ENCODE assay signal across 20 mouse cellular contexts in genomic region chr9:40711654-40712053, GRCm38 (mm10). TPM values are rescaled to one million over a fixed set of nuclear protein-coding genes. Genes with fewer than 3 reads are reported as not detected.
DNase-seq lines count a peak whose midpoint lies in the region; ATAC-seq and TF ChIP-seq lines count a peak whose summit lies in the region.
"Had no signal": no experiment of that assay in that cellular context is flagged by ENCODE, and none has a peak within 500 bp of the region (broad histone marks: within the 10 kb centered on the region; RNA-seq: fewer than 3 reads in every experiment).

No protein-coding gene starts in this region.

- intact Hi-C loops in heart, postnatal 36 days (cut with DNase I) = no loop called here

- 44% methylated on average over 4 of the region's 4 CpGs for WGBS in heart, embryonic 15.5 days
- WGBS in intestine, embryonic 15.5 days = 38% methylated on average over 4 of the region's 4 CpGs
- WGBS in liver, embryonic 14.5 days (ENCODE audit: insufficient replicate concordance) = 51% methylated on average over 4 of the region's 4 CpGs

- H3K9me3 ChIP-seq in heart, embryonic 15.5 days (replicated peaks) = no peaks in the 10 kb centered on the region
- no peaks in the 10 kb centered on the region for H3K9me3 ChIP-seq in intestine, embryonic 15.5 days
- H3K9me3 ChIP-seq in liver, embryonic 14.5 days (ENCODE audit: control insufficient read depth, low read length) = no peaks in the 10 kb centered on the region
- H3K9me3 ChIP-seq: hindbrain, embryonic 15.5 days; limb, embryonic 12.5 days; lung, embryonic 15.5 days had no signal

- H3K4me2 ChIP-seq in heart, embryonic 15.5 days = no peak overlapping the region
- H3K4me2 ChIP-seq in intestine, embryonic 15.5 days (replicated peaks) = no peak overlapping the region
- no peak overlapping the region for H3K4me2 ChIP-seq in liver, embryonic 14.5 days (ENCODE audit: low read depth)
- H3K4me2 ChIP-seq: hindbrain, embryonic 15.5 days; limb, embryonic 12.5 days; lung, embryonic 15.5 days had no signal

- peaks cover 5% of the 10 kb centered on the region; the same call in 1 of the 2 replicates for H3K4me1 ChIP-seq in heart, embryonic 15.5 days (replicated peaks)
- H3K4me1 ChIP-seq in intestine, embryonic 15.5 days (replicated peaks) = peaks cover 22% of the 10 kb centered on the region
- H3K4me1 ChIP-seq in liver, embryonic 14.5 days (replicated peaks; ENCODE audit: control insufficient read depth in 2 of 2, insufficient read depth in 2 of 2, low read length in 1 of 2) = no peaks in the 10 kb centered on the region

- no peak overlapping the region for H3K4me3 ChIP-seq in heart, embryonic 15.5 days
- H3K4me3 ChIP-seq in intestine, embryonic 15.5 days (replicated peaks) = no peak overlapping the region
- H3K4me3 ChIP-seq in liver, embryonic 14.5 days (ENCODE audit: insufficient read depth in 1 of 2, low read depth in 2 of 2, low read length in 2 of 2) = no peak overlapping the region
- H3K4me3 ChIP-seq: hindbrain, embryonic 15.5 days; limb, embryonic 12.5 days; lung, embryonic 15.5 days had no signal

- peak overlapping the region; percentile 73 for H3K27ac ChIP-seq in heart, embryonic 15.5 days
- peak overlapping the region; percentile 54 for H3K27ac ChIP-seq in intestine, embryonic 15.5 days
- no peak overlapping the region for H3K27ac ChIP-seq in liver, embryonic 14.5 days
- H3K27ac ChIP-seq: hindbrain, embryonic 15.5 days; limb, embryonic 12.5 days; lung, embryonic 15.5 days had no signal

- DNase-seq in heart, postnatal 36 days = no peak
- peak in 2 of 3 experiments; percentile 7 to 24 for DNase-seq in liver, embryonic 14.5 days (ENCODE audit: low read depth in 3 of 3, low spot score in 3 of 3)
- peak; percentile 67 for DNase-seq in yolk sac, embryonic 10.5 days (ENCODE audit: low spot score)
- no peak for DNase-seq in lung, adult 18-20 months
- DNase-seq: adrenal gland, postnatal 36 days; cerebellum, adult 9-11 months; embryo, embryonic 11 days; gastrocnemius, postnatal 36 days; kidney, adult 8-10 months; kidney, postnatal 25 days; midbrain, embryonic 14.5 days; right cerebral cortex, adult 18-20 months; thymus, postnatal 14 days had no signal

- H3K36me3 ChIP-seq in heart, embryonic 15.5 days = no peaks in the 10 kb centered on the region
- H3K36me3 ChIP-seq in intestine, embryonic 15.5 days = no peaks in the 10 kb centered on the region
- no peaks in the 10 kb centered on the region for H3K36me3 ChIP-seq in liver, embryonic 14.5 days (replicated peaks; ENCODE audit: control insufficient read depth, insufficient read depth, low read depth)
- H3K36me3 ChIP-seq: hindbrain, embryonic 15.5 days; lung, embryonic 15.5 days had no signal

- no peak for TF ChIP-seq CTCF in liver, embryonic 14.5 days (IDR thresholded peaks at IDR 0.05; ENCODE audit: low read depth)

- no peak for TF ChIP-seq EP300 in liver, embryonic 14.5 days (IDR thresholded peaks at IDR 0.05; ENCODE audit: low read depth)

- no peaks in the 10 kb centered on the region for H3K27me3 ChIP-seq in heart, embryonic 15.5 days
- H3K27me3 ChIP-seq in intestine, embryonic 15.5 days (replicated peaks) = no peaks in the 10 kb centered on the region
- H3K27me3 ChIP-seq in liver, embryonic 14.5 days (ENCODE audit: control insufficient read depth, insufficient read depth, low read length) = no peaks in the 10 kb centered on the region
- H3K27me3 ChIP-seq: hindbrain, embryonic 15.5 days; limb, embryonic 12.5 days; lung, embryonic 15.5 days had no signal

- H3K9ac ChIP-seq in heart, embryonic 15.5 days = no peak overlapping the region
- H3K9ac ChIP-seq in intestine, embryonic 15.5 days = no peak overlapping the region
- H3K9ac ChIP-seq in liver, embryonic 14.5 days (replicated peaks) = no peak overlapping the region
- H3K9ac ChIP-seq: hindbrain, embryonic 15.5 days; limb, embryonic 12.5 days; lung, embryonic 15.5 days had no signal

- no peak; the same call in 1 of the 2 replicates for ATAC-seq in heart, embryonic 15.5 days (replicated peaks; ENCODE audit: insufficient number of reproducible peaks, insufficient read depth, low FRiP score, low read depth)
- peak; percentile 62 for ATAC-seq in intestine, embryonic 15.5 days
- no peak for ATAC-seq in liver, embryonic 14.5 days (ENCODE audit: insufficient read depth)
- no peak for ATAC-seq in megakaryocyte, adult 5-6 weeks (ENCODE audit: poor library complexity, severe bottlenecking)
- ATAC-seq: forebrain, embryonic 14.5 days had no signal

RNA-seq across cellular contexts. Expression of gene Clmp, which starts 25.9 kb away (rescaled TPM):
- polyA plus RNA-seq in heart, embryonic 15.5 days (2015; fragmentation: Nextera tagmentation; extraction: Ambion mirVana) = 7.9 and 9.8 TPM in 2 replicates
- 1 to 10 TPM; 4.3 to 5.2 TPM for total RNA-seq in heart, postnatal 36 days (2021)
- 25.6 and 26.7 TPM in 2 replicates for polyA plus RNA-seq in intestine, embryonic 15.5 days (2015; fragmentation: Nextera tagmentation; extraction: Ambion mirVana)
- 0.39 and 0.59 TPM in 2 replicates for polyA plus RNA-seq in liver, embryonic 14.5 days (2012; rRNA removed)
- 0.55 and 0.80 TPM in 2 replicates for polyA plus RNA-seq in liver, embryonic 14.5 days (2014; fragmentation: Nextera tagmentation; extraction: Ambion mirVana)
- 0.30 and 1.3 TPM in 2 replicates for total RNA-seq in megakaryocyte, adult 5-6 weeks (2015)
- 0.61 and 1.4 TPM in 2 replicates for total RNA-seq in megakaryocyte, adult 5-6 weeks (2017)

RNA-seq across cellular contexts. Expression of gene Gm21915, which starts 41.2 kb away (rescaled TPM):
- not detected in 2 replicates for polyA plus RNA-seq in heart, embryonic 15.5 days (2015; fragmentation: Nextera tagmentation; extraction: Ambion mirVana)
- total RNA-seq in heart, postnatal 36 days (2021) = not detected
- not detected in 2 replicates for polyA plus RNA-seq in intestine, embryonic 15.5 days (2015; fragmentation: Nextera tagmentation; extraction: Ambion mirVana)
- polyA plus RNA-seq in liver, embryonic 14.5 days (2012; rRNA removed) = not detected in 2 replicates
- not detected in 2 replicates for polyA plus RNA-seq in liver, embryonic 14.5 days (2014; fragmentation: Nextera tagmentation; extraction: Ambion mirVana)
- not detected in 2 replicates for total RNA-seq in megakaryocyte, adult 5-6 weeks (2015)
- not detected in 2 replicates for total RNA-seq in megakaryocyte, adult 5-6 weeks (2017)
- total RNA-seq: adrenal gland, postnatal 36 days; gastrocnemius, postnatal 36 days had no signal
- polyA plus RNA-seq: forebrain, embryonic 14.5 days; hindbrain, embryonic 15.5 days; limb, embryonic 12.5 days; lung, embryonic 15.5 days; midbrain, embryonic 14.5 days had no signal

Comparison
In these comparisons a context has a peak if more than half of its experiments do, and no peak if none do; other contexts are left out.
1. DNase-seq: peak in liver, embryonic 14.5 days (2 of 3) and yolk sac, embryonic 10.5 days (single experiment); none in heart, postnatal 36 days (0 of 2) and lung, adult 18-20 months (0 of 2).